Mouse (Mus musculus) adrenal gland, adult (tissue): ENCODE results near the gene Akt3.

Source experiments
- DNase-seq, 2 experiments: peaks; one replicate each; pipeline ENCODE4 v3.0.0; 2022 to 2023; ENCODE audit warnings: low spot score in 1 of 2; ENCODE audit not compliant: inconsistent age in 2 of 2

Akt3 gene

DNA sequence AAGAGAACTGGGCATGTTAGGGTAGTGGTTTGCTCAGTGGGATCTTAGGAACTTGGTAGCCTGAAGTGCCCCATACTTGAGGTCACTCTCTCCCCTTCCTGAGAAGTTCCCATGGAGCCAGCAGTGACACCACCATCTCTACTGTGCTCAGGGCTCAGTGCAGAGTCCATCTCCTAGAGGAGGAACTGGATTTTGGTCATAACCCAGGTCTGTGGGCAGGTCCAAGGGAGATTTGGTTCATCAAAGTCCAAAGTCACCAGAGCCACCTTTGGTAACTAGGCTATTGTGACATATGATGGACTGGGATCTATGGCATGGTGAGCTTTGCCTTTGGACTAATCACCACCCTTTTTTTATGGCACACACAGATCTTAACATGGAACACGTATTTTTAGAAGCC, 244.7 kb downstream of the Akt3 start:
- DNase-seq = no peak

- DNase-seq = peak in 1 of 2 experiments; percentile 69
These were observed 245.2 kb downstream of the Akt3 start for GRCm38 (mm10) chr1:177012774-177013173.

DNA sequence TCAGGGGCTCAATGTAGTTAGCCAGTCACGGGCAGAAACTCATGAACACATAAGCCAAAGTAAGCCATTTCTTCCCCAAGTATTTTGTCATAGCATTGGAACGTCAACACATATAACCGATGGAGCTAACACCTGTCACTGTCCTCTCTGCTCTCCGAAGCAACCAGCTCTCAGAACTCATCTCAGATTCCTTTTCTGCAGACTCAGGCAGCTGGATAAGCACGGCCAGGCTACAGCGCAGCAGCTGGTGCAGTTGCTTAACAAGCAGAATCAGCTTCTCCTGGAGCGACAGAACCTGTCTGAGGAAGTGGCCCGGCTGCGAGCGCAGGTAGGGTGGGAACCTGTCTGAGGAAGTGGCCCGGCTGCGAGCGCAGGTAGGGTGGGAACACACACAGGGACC, 246.3 kb downstream of the Akt3 start:
- no peak for DNase-seq

- DNase-seq = no peak
These were observed 247.2 kb downstream of the Akt3 start for GRCm38 (mm10) chr1:177010607-177011302.

DNA sequence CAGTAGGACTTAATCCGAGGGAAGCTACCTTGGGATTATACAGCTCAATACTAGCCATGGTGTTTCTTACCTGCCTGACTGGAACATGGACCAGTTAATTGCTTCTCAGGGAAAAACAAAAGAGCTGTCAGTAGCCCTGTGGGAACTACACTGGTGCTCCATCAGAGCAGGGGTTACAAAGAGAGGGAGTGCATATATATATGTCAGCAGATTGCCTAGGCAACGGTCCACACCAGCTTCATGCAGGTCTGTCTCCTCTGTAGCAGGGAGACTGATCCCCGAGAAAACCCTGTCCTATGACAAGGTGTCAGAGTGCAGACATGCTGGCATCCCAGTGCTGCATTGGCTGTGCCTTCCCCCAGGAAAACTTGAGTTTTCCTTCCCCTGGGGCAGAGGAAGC, 248.0 kb downstream of the Akt3 start:
- DNase-seq = no peak

DNA sequence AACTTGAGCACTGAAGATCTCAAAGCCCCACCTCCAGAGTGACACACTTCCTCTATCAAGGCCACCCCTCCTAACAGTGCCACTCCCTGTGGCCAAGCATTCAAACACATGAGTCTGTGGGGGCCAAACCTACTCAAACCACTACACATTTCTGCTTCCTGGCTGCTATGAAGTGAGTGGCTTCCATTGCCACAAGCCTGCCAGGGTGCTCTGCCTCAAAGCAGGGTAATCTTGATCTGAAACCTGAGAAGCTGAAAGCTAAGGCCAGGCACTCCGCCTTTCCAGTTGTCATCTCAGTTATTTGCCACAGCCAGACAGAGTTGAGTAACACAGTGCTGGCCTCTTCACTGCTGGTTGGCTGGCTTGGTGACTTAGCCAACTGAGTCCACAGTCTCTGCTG, 249.2 kb downstream of the Akt3 start:
- DNase-seq = peak in 1 of 2 experiments; percentile 52

DNA sequence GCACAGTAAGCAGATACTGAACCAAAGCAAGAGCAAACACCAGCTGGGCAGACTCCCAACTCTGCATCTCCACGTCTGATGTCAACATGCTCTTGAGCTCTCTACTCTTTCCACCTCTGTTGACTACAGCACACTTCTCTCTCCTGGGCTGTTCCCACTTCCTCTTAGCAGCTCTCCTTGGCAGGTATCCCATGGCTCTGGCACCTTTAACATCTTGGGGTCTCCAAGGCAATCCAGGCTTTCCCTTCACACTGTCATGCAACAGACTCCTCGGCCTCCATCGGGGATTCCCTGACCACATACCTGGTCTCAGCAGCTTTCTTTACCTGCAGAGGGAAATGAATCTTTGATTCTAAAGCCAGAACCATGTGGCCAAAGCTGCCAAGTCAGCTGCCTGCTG, 250.6 kb downstream of the Akt3 start:
- no peak for DNase-seq

DNA sequence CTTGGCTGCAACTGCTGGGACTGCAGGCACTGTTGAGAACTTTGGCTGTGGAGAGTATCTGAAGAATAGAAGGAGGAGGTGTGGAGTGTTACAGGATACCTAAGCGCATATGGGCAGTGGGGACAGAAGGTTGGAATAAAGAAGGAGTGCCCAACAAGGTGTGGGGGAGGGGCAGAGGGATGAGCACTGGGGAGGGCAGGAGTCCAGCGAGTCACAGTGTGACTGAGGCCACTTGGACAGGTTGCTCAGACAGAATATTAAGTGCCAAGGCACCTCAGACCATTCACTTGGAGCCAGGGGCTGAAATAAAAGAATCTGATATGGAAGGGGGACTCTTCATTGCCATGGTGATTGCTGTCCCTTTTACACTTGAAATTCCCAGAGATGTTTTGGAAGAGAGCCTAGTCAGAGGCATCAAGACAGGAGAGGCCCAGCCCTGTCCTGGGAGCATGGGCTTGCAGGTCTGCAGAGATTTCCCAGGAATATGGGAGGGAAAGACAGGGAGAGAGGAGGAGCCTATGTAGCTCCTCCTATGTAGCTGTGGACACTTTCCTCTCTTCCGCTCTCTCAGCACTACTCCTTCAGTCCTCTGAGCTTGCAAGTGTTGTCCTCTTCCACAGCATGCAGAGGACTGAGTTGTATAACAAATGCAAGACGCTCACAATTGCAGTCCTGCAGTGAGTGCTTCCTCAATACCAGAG, 253.8 kb downstream of the Akt3 start:
- DNase-seq = no peak

- no peak for DNase-seq
These were observed 255.1 kb downstream of the Akt3 start for GRCm38 (mm10) chr1:177002951-177003350.

DNA sequence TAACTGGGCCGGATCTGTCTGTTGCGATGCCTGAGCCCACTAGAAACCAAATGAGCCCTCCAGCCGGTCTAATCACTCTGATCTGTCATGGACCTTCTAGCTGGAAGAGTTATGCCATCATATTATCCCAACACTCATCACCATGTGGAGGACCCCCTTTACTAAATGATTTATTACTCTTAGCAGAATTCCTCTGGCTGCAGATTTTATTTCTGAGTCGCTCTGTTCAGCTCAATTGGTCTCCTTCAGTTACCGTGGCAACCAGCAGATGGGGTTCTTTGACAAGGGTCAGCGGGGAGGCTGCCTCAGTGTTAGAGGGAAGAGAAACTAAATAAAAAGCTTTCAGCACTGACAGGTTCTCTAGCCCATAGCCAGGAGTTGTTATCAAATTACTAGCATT, 259.0 kb downstream of the Akt3 start:
- DNase-seq = no peak

DNA sequence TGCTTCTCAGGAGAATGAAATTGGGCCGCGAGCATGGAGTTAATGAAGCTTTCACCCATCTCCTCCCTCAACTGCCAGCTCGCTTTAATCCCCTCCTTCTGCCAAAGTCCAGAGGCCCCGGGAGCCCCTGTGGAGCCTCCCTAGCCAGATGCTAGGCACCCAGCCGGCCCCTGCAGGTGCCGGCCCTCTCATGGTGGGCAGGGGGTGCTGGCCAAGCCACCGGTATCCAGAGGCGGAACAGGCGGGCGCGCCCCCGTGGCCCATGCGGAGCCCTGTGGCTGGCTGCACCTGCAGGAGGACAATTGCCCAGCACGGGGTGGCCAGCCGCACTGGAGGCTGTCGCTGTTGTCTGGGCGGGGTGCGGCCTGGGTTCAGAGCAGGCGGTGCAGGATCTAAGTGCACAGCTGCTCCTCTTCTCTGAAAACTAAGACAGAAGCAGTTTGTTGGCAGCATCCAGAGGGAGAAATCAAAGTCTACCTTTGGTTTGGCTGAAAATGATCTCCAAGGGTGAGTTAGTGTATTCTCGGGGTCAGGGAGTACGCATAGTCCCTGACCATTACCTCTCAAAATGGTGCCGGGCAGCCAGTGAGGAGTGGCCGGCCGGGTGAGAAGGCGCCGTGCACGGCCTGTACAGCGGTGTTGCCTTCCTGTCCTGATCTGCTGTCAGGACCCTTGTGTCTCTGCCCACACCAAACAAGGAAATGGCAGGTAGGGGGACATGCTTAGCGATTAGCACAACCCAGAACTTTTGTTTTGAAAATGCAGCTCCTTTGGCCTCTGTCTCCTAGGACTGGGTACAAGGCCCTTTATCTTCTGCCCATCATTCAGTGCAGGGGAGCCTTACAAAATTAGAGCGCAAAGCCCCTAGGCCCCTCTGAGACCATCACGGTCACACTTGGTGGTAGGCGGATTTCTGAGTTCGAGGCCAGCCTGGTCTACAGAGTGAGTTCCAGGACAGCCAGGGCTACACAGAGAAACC, 260.0 kb downstream of the Akt3 start:
- DNase-seq = no peak

DNA sequence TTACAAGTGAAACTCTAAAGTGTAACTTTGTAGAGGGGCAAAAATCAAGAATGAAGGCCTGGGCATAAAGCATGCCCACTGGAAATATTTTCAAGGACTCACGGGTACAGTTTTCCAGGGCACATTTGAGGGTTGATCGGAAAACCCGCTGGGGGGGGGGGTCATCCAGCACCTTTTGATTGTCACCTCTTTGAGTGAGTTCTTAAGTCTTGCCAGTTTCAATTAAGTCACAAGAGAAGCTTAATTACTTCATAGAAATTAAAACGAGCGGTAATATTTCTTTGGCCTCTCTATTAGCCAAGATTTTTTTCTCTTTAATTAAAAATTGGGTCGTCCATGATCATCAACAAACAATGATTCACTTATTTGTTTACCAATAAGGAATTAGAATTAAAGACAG, 260.7 kb downstream of the Akt3 start:
- DNase-seq = no peak

- DNase-seq = peak in 1 of 2 experiments; percentile 67
These were observed 261.3 kb downstream of the Akt3 start for GRCm38 (mm10) chr1:176996630-176997201.

DNA sequence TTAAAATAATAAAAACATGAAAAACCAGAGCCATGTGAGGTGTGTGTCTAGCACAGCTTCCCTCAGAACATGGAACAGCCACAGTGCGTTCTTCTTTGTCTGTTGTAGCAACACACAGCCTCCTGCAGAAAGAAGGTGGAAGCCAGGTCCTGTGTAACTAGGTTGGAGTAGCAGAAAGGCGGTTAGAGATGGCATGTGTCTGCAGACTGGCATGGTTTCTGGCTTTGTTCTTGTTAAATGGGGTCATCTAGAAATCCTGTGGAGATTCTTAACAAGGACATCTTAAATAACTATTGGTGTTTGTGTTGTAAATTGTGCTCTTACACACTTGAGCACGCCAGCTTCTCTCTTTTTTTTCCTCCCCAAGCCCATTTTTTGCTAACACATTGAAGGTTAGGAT, 261.8 kb downstream of the Akt3 start:
- DNase-seq = no peak

- DNase-seq = no peak
These were observed 262.6 kb downstream of the Akt3 start for GRCm38 (mm10) chr1:176995419-176995775.

DNA sequence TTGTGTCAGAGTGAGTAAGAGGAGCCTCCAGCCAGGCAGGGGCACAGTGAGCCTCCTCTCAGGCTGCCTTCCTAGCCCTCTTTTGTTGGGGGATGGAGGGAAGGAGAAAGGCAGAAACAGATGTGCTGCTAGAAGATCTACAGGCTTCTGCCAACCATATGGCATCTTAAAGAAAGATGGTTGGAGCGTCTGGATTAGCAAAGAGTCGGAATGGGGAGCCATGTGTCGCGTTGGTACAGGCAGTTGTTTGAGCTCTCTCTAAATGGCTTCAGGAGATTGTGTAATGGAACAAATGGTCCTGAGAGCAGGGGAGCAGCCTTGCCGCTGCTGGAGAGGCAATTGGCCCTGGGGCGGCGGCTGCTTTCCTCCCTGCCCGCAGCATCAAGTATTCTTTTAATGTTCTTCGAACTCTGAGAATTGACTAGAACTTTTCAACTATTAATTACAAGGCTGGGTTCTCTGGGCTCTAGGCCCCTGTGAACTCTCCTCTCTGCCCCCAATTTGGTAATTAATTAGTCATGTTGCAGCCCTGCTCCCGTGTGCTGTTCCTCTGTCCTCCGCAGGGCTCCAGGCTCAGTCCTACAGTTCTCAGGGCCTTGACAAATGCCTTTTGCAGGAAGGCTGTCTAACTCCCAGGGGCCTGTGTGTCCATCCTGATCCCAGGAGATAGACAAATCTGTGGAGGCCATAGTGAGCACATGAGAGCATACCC, 263.1 kb downstream of the Akt3 start:
- no peak for DNase-seq

DNA sequence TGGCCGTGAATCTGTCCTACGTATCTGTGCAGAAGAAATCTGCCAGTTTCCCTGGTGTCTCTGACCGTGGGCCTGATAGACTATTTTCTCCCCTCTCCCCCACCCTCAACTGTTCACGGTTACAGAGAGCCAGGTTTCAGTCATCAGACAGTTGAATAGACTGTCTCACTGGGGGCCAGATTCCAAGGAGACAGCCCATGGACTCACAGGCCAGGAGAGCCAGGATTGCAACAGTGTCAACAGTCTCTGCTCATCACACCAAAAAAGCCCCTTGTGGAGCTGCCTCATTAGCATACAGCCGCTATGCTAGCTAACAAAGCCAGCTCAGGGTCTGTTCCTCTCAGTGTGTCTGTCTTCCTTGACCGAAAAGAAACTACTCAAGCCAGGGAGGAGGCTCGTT, 263.9 kb downstream of the Akt3 start:
- no peak for DNase-seq

DNA sequence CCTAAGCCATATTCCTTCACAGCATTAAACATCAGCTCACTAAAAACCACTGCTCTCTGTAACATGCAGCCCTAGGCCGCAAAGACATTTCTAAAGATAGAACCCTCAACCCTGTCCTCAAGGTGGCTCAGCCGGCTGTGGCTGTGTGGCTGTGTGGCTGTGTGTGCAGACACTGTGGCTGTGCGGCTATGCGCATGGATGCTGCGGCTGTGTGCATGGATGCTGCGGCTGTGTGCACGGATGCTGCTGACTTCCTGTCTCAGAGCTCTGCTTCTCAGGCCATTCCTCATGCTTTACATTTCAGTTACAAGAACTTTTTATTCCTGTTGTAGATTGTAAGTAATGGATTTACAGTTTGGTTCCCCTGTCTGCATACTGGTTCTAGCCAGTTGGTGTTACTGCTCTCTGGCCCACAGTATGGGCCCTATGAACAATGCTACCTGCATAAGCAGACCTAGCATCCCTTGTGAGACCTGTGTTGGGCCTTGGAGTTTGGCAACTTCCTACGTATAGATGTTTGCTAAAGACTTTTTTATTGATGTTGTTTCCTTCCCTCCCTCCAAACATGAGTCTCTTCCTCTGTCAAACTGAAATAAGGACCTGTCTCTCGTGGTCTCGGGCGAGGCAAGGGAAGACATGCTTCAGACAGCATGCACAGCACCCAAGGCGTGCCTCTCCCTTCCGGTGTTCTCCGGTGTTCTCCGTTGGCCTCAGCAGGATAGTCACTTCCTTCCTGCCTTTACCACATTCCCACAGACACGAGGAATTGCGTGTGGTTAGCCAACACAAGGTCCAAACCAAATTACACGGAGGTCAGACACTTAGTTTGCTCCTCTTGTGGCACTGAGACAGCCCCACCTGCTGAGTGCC, 264.6 kb downstream of the Akt3 start:
- DNase-seq = no peak

- no peak for DNase-seq
These were observed 265.5 kb downstream of the Akt3 start for GRCm38 (mm10) chr1:176992517-176992916.

- no peak for DNase-seq
These were observed 266.5 kb downstream of the Akt3 start for GRCm38 (mm10) chr1:176991473-176991872.
